Mouse (Mus musculus) ES-E14 (cell line): ENCODE measurements around the gene Lhfpl5. TPM values are rescaled to one million over a fixed set of nuclear protein-coding genes. Genes with fewer than 3 reads are reported as not detected.

Source experiments
- DNase-seq: peaks from one replicate; pipeline ENCODE4 v3.0.0-alpha.2; 2013; ENCODE audit warnings: low read depth, low spot score
- H3K27ac ChIP-seq: 2 replicates; pipeline ENCODE4 v1.5.1; 2012; ENCODE audit warnings: low read depth, mild to moderate bottlenecking, low read length, moderate library complexity, mixed read lengths; ENCODE audit not compliant: poor library complexity, insufficient read depth, severe bottlenecking
- H3K36me3 ChIP-seq: 2 replicates; pipeline ENCODE4 v1.6.1; 2012; ENCODE audit warnings: mild to moderate bottlenecking, low read length, moderate library complexity, mixed read lengths; ENCODE audit not compliant: control insufficient read depth, poor library complexity, insufficient read depth, severe bottlenecking
- H3K4me1 ChIP-seq, 2 experiments: fragments of 150-350 bp in 1 of 2; sonication (generic) in 1 of 2; 2 replicates each; pipeline ENCODE4 v1.6.1; 2012; ENCODE audit warnings: low read length in 2 of 2, mild to moderate bottlenecking in 1 of 2, mixed read lengths in 1 of 2; ENCODE audit not compliant: control insufficient read depth in 2 of 2, insufficient read depth in 2 of 2, poor library complexity in 1 of 2
- H3K4me3 ChIP-seq, 2 experiments: fragments of 150-350 bp in 1 of 2; sonication (generic) in 1 of 2; 2 replicates each; pipeline ENCODE4 v1.5.1; 2012; ENCODE audit warnings: low read length in 2 of 2, low read depth in 1 of 2, mild to moderate bottlenecking in 1 of 2, mixed read lengths in 1 of 2; ENCODE audit not compliant: insufficient read depth in 1 of 2, poor library complexity in 1 of 2, severe bottlenecking in 1 of 2
- H3K9ac ChIP-seq: 2 replicates; pipeline ENCODE4 v1.6.1; 2012; ENCODE audit warnings: low read depth, mild to moderate bottlenecking, low read length, mixed read lengths; ENCODE audit not compliant: poor library complexity, insufficient read depth, severe bottlenecking
- H3K9me3 ChIP-seq: fragments of 150-350 bp; sonication (generic); 2 replicates; pipeline ENCODE4 v1.6.1; 2012; ENCODE audit warnings: low read depth, mild to moderate bottlenecking, low read length; ENCODE audit not compliant: control insufficient read depth, insufficient read depth
- CHD2 ChIP-seq: IDR thresholded peaks from 2 replicates; pipeline ENCODE4 v1.6.1; 2014; ENCODE audit warnings: mild to moderate bottlenecking, low read depth, low read length, inconsistent platforms
- HCFC1 ChIP-seq: IDR thresholded peaks from 2 replicates; pipeline ENCODE4 v1.6.1; 2012; ENCODE audit warnings: low read length, inconsistent platforms, borderline replicate concordance; ENCODE audit not compliant: insufficient read depth
- MAFK ChIP-seq: IDR thresholded peaks from 2 replicates; pipeline ENCODE4 v1.6.1; 2014; ENCODE audit warnings: mild to moderate bottlenecking, low read depth, low read length, inconsistent platforms; ENCODE audit not compliant: insufficient read depth
- ZC3H11A ChIP-seq: IDR thresholded peaks from 2 replicates; pipeline ENCODE4 v1.6.1; 2012; ENCODE audit warnings: low read depth, mild to moderate bottlenecking, inconsistent platforms, low read length, borderline replicate concordance
- ZNF384 ChIP-seq: IDR thresholded peaks from 2 replicates; pipeline ENCODE4 v1.6.1; 2012; ENCODE audit warnings: low read depth, low read length, inconsistent platforms
- in situ Hi-C, 2 experiments: fragments of 600-800 bp; cut with MboI; formaldehyde crosslinking; loops; one replicate each; pipeline ENCODE4 v1.15.1; 2025; ENCODE audit warnings: low sequenced_read_pairs in 2 of 2, inconsistent platforms in 1 of 2; ENCODE audit not compliant: unreplicated experiment in 2 of 2
- total RNA-seq: library from RNA; depleted of rRNA; stranded (reverse); fragments of 300-350 nt; gene quantifications from 2 replicates; pipeline ENCODE4 v1.2.3, GENCODE M21; 2012

The Lhfpl5 gene
- total RNA-seq, 1 experiment = 0.76 TPM

DNA sequence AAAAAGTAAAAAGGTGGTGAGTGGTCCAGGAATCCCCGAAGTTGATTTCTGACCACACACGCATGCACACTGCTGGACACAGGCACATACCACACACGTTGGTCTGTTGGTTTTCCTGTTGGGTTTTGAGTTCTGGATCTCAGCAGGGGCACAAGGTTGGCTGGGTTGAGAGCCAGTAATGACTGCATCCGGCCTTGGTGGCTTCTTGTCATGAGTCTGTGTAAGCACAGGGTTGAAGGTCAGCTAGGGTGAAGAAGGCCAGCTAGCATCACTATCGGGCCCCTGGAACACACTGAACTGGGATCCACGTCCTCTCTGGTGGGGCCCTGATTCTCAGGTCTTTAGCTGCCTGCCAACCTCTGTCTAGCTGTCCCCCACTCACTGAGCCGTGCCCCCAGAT, 2.9 kb upstream of the Lhfpl5 start:
- Histone ChIP-seq H3K9me3 (no peaks in the 10 kb centered on the region), H3K9ac (no peak overlapping the region), H3K36me3 (no peaks in the 10 kb centered on the region), H3K4me3 (no peak overlapping the region), H3K4me1 (peaks cover 2 to 10% of the 10 kb centered on the region in 2 experiments), H3K27ac (no peak overlapping the region)
- DNase-seq = no peak
- in situ Hi-C loops = no loop called here
- TF ChIP-seq MAFK (no peak), HCFC1 (no peak), CHD2 (no peak), ZC3H11A (no peak), ZNF384 (no peak)

DNA sequence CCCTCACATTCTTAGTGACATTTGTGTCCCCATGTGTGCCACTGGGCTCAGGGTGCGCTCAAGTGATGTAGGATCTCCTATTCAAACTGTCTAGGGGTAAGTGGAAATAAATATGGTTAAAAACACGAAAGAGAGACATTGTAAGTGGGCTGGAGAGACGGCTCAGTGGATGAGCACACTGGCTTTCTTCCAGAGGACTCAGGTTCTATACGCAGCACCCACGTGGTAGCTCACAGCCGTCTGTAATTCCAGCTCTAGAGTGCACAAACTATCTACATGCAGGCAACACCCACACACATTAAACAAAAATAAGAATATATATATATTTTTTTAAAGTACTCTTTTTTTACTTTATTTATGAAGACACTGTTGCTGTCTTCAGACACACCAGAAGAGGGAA, 2.5 kb upstream of the Lhfpl5 start:
- no peaks in the 10 kb centered on the region for H3K9me3 ChIP-seq
- no peak for DNase-seq
- in situ Hi-C loops = no loop called here
- no peaks in the 10 kb centered on the region for H3K36me3 ChIP-seq
- no peak for TF ChIP-seq MAFK
- TF ChIP-seq HCFC1 = no peak
- TF ChIP-seq CHD2 = no peak
- TF ChIP-seq ZNF384 = no peak
- no peak for TF ChIP-seq ZC3H11A
- no peak overlapping the region for H3K9ac ChIP-seq
- H3K4me3 ChIP-seq = no peak overlapping the region
- peaks cover 2 to 9% of the 10 kb centered on the region in 2 experiments for H3K4me1 ChIP-seq
- H3K27ac ChIP-seq = no peak overlapping the region

DNA sequence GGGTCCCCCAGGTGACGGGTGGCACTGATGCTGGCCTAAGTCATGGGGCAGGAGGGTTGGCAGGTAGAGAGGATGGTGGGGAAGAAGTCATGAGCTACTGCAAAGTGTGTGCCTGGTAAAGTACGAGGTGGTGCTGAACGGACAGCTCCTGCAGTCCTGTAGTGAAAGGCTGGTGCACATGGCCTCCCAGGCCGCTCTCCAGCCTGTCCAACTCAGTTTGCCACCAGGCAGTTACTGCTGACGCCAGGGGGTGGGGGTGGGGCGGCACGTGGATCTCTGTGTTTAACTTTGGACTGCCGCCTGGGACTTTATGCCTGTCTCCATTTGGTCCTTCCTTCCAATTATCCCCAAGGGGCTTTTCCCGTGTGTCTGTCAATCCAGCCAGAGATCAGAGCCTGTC, 5.0 kb downstream of the Lhfpl5 start:
- in situ Hi-C loops = no loop called here
- no peaks in the 10 kb centered on the region for H3K36me3 ChIP-seq
- H3K4me1 ChIP-seq = peaks cover 5 to 16% of the 10 kb centered on the region in 2 experiments
- no peak overlapping the region for H3K27ac ChIP-seq
- DNase-seq = peak; percentile 66
- H3K9ac ChIP-seq = no peak overlapping the region
- TF ChIP-seq ZNF384 (no peak), HCFC1 (peak; percentile 20; the same call in 1 of the 2 replicates)
- H3K9me3 ChIP-seq = no peaks in the 10 kb centered on the region
- no peak overlapping the region for H3K4me3 ChIP-seq

DNA sequence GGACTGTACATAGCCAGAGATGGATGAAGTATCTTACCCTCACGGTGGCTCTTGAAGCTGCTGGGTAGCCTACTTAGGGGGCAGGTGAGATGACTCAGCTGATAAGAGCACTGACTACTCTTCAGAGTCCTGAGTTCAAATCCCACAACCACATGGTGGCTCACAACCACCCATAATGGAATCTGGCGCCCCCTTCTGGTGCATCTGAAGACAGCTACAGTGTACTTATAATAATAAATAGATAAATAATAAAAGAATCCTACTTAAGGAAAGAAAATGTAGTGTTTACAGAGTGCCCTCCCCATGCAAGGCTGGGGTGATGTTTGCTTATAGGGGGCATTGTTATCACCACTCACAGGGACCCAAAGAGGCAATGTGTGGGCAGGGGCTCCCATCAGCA, 5.6 kb downstream of the Lhfpl5 start:
- no peak overlapping the region for H3K27ac ChIP-seq
- in situ Hi-C loops = no loop called here
- no peak overlapping the region for H3K9ac ChIP-seq
- peaks cover 5 to 15% of the 10 kb centered on the region in 2 experiments for H3K4me1 ChIP-seq
- H3K4me3 ChIP-seq = no peak overlapping the region
- H3K36me3 ChIP-seq = no peaks in the 10 kb centered on the region
- TF ChIP-seq MAFK (no peak), CHD2 (no peak), ZNF384 (no peak), ZC3H11A (no peak)
- H3K9me3 ChIP-seq = no peaks in the 10 kb centered on the region
- no peak for DNase-seq

DNA sequence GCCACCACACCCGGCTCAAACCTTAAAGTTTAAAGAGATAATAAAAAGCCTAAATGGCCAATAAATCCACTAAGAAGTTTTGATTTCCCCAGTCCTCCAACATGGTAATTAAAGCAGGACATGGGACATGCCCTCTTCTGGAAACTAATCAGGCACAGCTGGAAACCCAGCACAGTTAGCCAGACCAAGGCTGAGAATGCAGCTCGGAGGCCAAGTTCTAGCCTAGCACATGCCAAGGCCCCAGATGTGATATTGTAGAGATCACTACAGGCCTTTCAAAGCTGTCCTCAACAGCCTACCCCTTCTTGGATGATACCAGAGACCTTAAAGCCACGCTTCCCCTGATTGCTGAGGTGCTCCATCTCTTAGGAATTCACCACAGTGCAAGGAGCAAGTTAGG, 11.1 kb downstream of the Lhfpl5 start:
- H3K9me3 ChIP-seq = no peaks in the 10 kb centered on the region
- H3K36me3 ChIP-seq = peaks cover 33% of the 10 kb centered on the region
- DNase-seq = no peak
- no peak overlapping the region for H3K9ac ChIP-seq
- H3K27ac ChIP-seq = no peak overlapping the region
- no peak for TF ChIP-seq ZC3H11A
- TF ChIP-seq ZNF384 = no peak
- TF ChIP-seq HCFC1 = no peak
- TF ChIP-seq MAFK = no peak
- no peak for TF ChIP-seq CHD2
- no peak overlapping the region for H3K4me3 ChIP-seq
- peaks cover 10 to 30% of the 10 kb centered on the region in 2 experiments for H3K4me1 ChIP-seq
- in situ Hi-C loops = no loop called here
